Mouse (Mus musculus) urinary bladder, postnatal 0 days (tissue): Measurements from ENCODE around the gene Rft1. TPM values are rescaled to one million over a fixed set of nuclear protein-coding genes. Genes with fewer than 3 reads are reported as not detected.

ENCODE experiments used
- polyA plus RNA-seq: library from polyadenylated mRNA; unstranded; fragments of >200 nt; fragmentation: Nextera tagmentation; extraction: Ambion mirVana; gene quantifications from 2 replicates; pipeline ENCODE4 v1.2.1, GENCODE M21; 2015

The Rft1 gene
- polyA plus RNA-seq, result 13.9 and 14.0 TPM in 2 replicates

DNA sequence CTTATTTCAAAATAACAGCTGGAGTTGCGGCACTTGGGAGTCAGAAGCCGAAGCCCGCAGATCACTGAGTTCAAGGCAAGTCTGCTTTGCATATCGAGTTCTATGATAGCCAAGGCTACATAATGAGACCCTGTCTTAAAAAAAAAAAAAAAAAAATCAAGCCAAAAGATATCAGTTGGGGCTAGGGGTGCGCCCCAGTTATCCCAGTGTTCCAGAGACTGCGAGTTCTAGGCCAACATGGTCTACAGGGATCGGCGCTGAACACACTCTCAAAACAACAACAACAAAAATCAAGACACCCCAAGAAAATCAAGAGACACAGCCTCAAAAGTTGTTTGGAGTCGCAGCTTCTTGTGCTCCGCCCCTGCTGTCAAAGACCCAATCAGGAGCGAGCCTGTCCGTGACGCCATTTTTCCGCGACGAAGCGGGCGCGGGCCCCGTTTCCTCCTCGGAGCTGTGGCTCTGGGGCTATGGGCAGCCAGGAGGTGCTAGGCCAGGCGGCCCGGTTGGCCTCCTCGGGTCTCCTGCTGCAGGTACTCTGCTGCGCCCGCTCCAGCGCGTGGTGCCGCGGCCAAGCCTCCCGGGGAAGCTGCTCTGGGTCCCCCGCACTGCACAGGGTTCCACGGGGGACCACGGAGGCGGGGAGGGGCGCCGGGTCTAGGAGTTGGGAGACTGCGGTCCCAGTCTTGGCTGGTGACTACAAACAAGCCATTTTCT is at the start of gene Rft1:
Rft1 (plus strand) TSS at position 418 of the 717 bp plus-strand sequence.

DNA sequence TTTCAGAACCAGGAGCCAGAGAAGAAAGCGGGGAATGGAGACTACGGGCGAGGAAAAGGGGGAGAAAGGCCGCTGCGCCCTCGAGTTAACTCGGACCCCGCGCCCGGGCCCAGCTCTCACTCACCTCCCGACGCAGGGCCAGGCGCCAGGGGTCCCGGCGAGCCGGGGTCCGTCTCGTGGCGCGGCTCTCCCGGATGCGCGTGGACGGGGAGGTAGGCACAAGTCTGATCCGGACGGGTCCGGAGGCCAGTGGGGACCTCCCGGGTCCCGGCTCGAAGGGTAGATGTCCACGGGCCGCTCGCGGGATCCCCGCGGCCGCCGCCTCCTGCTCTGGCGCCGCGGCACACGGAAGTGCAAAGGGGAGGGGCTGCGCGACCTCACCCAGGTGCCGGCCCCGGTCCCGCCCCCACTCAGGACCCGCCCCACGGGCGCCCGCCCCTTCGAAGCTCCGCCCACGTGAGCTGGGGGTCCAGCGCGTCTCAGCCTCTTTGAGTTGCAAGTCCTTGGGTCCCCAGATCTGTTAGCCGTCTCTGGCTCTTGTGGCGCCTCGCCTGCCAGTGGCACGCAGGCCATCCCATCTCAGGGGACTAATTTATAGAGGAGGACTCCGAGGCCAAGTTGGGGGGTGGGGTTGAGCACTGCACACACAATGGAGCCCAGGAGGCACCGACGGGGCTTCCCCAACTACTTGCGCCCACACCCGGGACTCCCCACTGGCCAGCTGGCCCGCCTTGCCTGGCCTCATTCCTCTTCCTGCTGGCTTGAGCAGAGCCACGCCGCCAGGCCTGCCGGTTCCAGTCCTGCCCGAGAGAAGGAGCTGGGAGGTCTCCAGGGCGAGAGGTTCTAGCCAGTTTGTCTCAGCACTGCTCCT is 28.1 kb upstream of the Rft1 start, which contains the start of gene Prkcd:
Prkcd (minus strand) TSS at position 355 of the 871 bp plus-strand sequence.

DNA sequence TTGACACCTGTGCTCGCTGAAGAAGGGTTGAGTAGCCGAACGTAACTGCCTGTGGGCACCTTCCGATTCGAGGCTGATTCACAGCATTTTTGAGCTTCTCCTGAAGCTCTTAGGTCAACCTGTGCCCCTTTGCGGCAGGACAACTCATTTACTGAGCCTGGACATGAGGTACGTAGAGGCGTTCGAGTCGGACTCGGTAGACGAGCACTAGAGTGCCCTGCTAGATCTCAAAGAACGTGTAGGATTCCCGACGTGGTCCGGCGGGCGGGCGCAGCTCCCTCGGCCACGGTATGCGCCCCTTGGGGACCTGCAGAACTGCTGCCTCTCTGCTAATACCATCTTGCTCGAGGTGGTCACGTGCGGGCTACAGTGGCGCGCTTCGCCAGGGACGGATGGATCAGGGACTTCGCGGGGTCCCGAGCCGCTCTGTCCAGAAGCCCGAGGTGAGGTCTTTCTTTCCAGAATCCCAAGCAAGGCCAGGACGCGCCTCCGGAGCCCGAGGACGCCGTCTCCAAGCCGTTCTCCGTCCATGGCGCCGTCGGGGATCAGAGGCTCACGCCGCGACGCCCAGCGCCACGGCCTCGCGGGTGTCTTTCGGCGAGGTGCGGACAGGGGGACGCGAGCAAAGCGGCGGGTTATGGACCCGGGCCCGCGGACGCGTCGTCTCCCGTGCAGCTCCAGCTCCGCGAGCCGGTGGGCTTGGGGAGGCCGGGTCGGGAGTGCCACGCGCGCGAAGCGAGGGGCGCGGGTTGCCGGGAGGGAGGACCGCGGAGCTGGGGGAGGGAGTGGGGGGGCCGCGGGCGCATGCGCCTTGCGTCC is 60.8 kb downstream of the Rft1 start, which contains the start of gene Sfmbt1:
Sfmbt1 (plus strand) TSS at position 51 of the 819 bp plus-strand sequence.

Other genes starting within 250 kb of the Rft1 start
- 9.6 and 10.6 TPM in 2 replicates for gene Dcp1a, start 174.8 kb upstream of the Rft1 start, polyA plus RNA-seq
- gene Cacna1d, start 162.9 kb upstream of the Rft1 start, polyA plus RNA-seq, result 0.55 and 1.1 TPM in 2 replicates
- 121 and 145 TPM in 2 replicates for gene Tkt, start 106.0 kb upstream of the Rft1 start, polyA plus RNA-seq
- 37.7 and 38.7 TPM in 2 replicates for gene Prkcd, start 28.1 kb upstream of the Rft1 start, polyA plus RNA-seq
- gene Sfmbt1, start 60.5 kb downstream of the Rft1 start, polyA plus RNA-seq, result 6.9 and 7.7 TPM in 2 replicates
- gene Tmem110, start 171.2 kb downstream of the Rft1 start, polyA plus RNA-seq, result 19.3 and 22.6 TPM in 2 replicates
- gene Mustn1, start 224.8 kb downstream of the Rft1 start, polyA plus RNA-seq, result 72.9 and 73.3 TPM in 2 replicates
- 0.50 and 0.95 TPM in 2 replicates for gene Itih4, start 232.1 kb downstream of the Rft1 start, polyA plus RNA-seq